Mouse (Mus musculus): ENCODE measurements around the gene Ccdc24.

DNA sequence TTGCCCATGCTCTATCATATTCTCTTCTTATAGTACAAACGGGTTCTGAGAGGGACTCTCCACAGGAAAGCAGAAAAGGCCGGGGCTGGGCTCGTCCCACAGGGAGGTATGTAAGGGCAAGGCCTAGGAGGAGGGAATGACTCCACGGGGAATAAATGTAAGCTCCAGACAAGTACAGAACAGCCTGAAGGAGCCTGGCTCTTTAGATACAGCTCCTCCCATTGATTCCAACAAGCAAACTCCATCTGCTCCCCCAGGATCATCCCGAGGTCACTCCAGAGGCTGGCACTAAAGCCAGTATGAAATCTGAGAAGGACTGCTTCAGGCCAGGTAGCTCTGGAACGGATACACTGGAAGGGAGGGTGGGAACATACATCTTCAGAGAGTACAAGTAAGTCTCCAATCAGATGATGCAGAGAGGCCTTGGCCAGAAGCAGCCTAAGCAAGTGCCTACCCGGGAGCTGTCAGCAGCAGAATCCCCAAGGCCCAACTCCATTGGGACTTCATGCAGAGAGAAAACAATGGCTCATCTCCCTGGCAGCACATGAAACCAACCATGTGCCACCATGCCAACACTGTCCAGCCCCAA is 40.4 kb upstream of the Ccdc24 start:
- TF ChIP-seq CTCF (IDR thresholded peaks at IDR 0.05; ENCODE audit: low read depth, low read length) (no peak), POLR2A (IDR thresholded peaks at IDR 0.05; ENCODE audit: extremely low read depth, insufficient read depth, low read length) (no peak)
